Mouse (Mus musculus): ENCODE results near the gene Rom1. TPM values are rescaled to one million over a fixed set of nuclear protein-coding genes. Genes with fewer than 3 reads are reported as not detected.
"Not testable (repeated sequence)": the region's sequence is repeated elsewhere in the genome, so short reads cannot be mapped to it uniquely, and the experiment has no call there.

Gene Rom1
- polyA plus RNA-seq (2012; rRNA removed): 8.3 and 9.6 TPM in 2 replicates

DNA sequence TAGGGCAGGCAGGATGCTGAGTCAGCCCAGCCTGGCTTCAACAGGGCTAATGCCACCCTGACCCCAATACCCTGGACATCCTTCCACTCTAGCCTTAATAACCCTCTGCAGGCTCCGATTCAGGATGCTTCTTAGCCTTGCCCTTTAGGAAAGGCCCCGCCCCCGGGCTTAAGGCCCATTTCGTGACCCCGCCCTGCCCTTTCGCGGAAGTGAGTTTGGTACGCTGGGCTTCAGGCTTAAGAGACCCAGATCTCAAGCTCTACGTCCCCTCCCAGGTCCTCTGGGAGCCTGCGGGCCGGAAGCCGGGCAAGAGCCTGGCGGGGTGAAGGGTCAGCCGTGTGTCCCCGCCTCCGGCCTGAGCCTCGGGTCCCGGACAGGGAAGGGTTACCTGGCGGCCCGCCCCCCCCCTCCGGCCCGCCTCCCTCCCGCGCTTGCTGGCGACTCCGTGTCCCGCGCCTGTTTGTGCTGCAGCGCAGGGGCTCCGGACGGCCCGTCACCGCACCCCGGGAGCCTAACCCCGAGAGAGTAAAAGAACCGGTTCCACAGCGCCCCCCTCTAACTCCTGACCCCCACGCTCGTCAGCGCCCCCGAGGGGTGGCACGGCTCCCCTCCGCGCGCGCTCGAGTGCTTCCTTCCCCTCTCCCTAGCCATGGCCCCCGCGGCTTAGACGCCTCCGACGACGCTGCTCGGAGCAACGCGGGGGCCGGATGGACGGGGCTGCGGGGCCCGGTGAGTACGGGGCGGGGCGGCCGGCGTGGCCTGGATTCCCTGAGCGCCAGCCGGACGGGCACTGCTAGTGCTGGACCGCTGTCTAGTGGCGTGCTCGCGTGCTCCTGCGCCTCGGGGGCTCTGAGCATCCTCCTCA lies at the start of gene Rom1, which contains the start of gene Eml3:
Gene Rom1 (minus strand): TSS at position 133 of the 865 bp plus-strand sequence.
Gene Eml3 (plus strand): TSS at position 329 of the 865 bp plus-strand sequence.
- DNase-seq (ENCODE audit: extremely low spot score in 1 of 2, low spot score in 1 of 2): no peak

DNA sequence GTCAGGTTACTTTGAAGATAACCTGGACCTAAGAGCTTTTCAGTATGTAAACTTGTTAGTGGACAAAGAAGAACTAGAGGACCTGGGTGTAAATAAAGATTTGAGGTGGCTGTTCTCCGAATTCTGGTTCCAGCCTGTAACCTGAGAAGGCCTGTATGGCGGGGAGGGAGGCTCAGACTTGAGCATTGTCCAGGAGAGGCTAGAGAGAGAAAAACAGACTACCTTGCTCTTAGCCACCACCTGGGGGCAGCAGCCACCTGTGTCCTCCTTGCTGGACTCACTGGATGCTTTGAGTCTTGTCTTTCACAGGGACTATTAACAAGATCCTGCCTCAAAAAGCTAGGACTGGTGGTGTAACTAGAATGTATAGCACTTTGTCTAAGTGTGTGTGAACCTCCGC lies 47.4 kb upstream of the Rom1 start:
- no peak for DNase-seq (ENCODE audit: extremely low spot score in 1 of 2, low spot score in 1 of 2)

DNA sequence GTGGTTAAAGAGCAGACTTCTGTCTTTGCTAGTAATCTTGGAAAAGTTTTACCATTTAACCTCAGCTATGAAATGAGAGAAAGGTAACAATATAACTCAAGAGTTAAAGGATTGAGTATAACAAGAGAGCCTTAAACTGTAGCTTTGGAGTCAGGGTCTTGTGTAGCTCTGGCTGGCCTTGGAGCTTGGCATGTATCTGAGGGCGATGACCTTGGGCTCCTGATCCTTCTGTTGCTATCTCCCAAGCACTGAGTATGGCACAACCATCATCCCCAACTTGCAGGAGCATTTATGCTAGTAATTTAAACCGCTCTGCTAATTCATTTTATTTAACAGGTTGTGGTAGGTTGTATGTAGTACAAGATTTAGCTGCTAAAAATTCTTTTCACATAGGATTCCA lies 46.3 kb upstream of the Rom1 start:
- DNase-seq (ENCODE audit: extremely low spot score in 1 of 2, low spot score in 1 of 2): no peak

DNA sequence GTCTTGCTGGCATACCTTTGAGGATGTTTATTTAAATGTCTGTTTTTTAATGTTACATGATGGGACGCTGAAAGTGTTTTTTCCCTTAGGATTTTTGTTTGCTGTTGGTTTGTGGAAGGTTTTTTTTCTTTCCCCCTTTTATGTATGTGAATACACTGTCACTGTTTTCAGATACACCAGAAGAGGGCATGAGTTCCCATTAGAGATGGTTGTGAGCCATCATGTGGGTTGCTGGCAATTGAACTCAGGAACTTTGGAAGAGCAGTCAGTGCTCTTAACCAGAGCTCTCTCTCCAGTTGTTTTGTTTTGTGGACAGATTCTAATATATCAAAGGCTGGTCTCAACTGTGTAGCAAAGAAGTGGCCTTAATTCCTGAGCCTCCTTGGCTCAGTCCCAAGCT lies 45.5 kb upstream of the Rom1 start:
- DNase-seq (ENCODE audit: extremely low spot score in 1 of 2, low spot score in 1 of 2): no peak

DNA sequence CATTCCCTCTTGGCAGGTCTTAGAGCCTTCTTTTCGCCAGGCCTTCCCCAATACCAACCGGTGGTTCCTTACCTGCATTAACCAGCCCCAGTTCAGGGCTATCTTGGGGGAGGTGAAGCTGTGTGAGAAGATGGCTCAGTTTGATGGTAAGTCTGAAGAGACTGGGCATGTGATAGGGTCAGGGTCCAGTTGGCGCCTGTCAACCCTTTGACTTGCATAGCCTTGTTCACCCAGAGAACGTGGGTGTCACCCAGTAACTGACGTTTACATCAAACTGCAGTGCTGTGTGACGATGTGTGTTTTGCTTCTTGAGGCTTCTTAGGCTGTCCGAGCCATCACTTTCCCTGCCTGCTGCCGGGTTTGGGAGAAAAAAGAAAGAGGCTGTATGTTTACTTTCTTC lies 43.3 kb upstream of the Rom1 start:
- not testable (repeated sequence) for DNase-seq (ENCODE audit: extremely low spot score in 1 of 2, low spot score in 1 of 2)

DNA sequence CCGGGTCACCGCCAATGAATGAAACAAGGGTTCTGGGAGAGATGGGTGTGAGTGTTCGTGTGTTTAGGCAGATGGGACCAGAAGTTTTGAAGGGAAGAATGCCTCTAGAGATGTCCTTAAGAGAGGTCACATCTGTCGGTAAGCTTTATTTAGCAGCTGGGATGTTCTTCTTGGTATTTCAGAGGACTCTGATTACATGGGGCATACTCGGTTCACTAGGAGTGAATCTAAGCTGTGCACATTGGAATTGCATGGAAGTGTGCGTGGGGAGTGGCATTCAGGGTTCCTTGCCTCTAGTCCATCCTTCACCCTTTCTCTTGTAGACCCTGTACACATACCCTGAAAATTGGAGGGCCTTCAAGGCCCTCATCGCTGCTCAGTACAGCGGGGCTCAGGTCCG lies 38.7 kb upstream of the Rom1 start:
- no peak for DNase-seq (ENCODE audit: extremely low spot score in 1 of 2, low spot score in 1 of 2)

DNA sequence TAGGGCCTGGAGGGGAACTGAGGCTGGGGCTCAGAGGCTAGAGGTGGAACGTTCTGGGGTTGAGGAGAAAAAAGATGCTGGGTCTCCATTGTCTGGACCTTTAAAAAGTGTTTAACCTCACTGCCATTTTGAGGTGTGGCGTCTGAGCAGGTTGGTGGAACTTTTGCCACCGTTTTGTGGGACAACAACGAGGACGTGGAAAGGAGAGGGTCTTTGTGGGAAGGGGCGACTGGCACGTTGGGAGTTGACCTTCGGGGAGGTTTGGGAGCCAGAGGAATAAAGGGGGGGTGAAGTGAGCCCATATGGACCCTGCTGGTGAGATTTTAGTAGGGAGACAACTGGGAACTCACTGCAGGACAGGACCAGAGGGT lies 38.2 kb upstream of the Rom1 start:
- no peak for DNase-seq (ENCODE audit: extremely low spot score in 1 of 2, low spot score in 1 of 2)

DNA sequence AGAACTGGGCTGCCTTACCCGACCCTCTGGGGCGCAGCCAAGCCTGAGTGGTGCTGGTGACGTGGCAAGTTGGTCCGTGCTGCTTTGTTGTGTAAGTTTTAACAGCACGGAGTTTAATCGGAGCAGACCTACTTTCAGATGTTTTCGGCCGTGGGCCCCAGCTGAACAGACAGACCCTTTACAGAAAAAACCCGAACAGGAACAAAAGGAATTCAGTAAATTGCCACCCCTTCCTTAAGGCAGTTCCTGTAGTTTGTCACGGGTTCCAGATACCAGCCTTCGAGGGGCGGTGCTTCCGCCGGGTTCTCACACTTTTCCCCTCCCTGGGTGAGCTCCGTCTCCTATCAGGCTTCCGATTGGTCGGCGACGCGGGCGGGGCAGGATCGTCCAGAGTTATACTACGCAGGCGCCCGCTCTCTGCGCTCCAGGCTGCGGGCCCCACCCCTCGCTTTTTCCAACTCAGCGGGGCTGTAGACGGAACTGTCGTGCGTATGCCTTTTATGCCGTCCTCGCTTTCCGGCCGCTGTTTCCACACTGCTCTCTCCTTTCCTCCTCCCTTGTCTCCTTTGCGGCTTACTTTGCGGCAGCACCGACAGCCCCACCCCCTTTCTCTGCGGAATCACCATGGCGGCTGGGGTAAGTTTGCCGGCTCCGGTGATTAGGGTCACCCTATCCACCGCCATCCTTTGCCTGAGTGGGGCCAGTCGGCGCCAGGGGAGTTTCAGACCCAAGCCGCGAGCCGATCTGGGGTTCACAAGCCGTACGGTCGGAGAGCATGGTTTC lies 37.6 kb upstream of the Rom1 start, which contains the start of gene Eef1g:
Gene Eef1g (plus strand): TSS at position 452 of the 783 bp plus-strand sequence.
- peak; percentile 99 to 100 for DNase-seq (ENCODE audit: extremely low spot score in 1 of 2, low spot score in 1 of 2)

DNA sequence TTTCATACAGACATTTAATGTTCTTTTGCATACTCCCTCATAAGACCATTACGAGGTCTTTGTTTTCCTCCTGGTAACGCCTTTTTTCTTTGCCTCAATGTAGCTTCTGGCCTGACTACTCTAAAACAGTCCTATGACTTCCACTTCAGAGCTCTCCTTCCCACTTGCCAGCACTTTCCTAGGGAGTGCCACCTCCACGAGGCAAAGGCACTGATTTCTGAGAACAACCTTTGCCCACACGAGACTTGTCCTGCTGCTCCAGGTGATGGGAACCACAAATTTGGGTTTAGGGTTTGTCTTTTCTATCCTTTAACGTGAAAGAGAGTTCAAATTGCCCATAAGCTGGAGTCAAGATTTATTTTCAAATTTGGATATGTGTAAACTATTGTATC lies 37.0 kb upstream of the Rom1 start:
- DNase-seq (ENCODE audit: extremely low spot score in 1 of 2, low spot score in 1 of 2): no peak

DNA sequence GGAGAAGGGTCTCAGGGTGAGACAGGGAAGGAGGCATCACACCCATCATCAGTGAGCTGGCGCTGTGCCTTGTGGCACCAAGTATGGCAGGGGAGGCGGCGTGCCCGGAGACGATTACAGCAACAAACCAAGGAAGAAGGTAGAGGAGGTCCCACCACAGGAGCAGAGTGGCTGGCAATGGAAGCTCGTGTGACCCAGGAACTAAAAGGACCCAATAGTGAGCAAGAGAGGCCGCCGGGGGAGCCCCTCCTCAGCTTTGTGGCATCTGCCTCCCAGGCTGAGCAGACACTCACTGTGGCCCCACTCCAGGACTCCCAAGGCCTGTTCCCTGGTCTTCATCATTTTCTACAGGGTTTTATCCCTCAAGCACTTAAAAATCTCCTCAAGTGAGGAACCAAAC lies 36.6 kb upstream of the Rom1 start:
- DNase-seq (ENCODE audit: extremely low spot score in 1 of 2, low spot score in 1 of 2): no peak

DNA sequence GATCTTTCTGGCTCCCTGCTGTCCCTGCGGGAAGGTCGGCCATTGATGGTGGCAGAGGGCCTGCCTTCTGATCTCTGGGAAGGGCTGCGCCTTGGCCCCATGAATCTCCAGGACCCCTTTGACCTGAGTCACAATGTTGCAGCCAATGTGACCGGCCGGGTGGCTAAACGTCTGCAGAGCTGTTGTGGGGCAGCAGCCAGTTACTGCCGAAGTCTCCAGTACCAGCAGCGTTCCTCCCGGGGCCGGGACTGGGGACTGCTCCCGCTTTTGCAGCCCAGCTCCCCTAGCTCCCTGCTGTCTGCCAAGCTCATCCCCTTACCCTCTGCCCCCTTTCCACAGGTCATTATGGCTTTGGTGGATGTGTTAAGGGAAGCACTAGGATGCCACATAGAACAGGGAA lies 35.9 kb upstream of the Rom1 start:
- DNase-seq (ENCODE audit: extremely low spot score in 1 of 2, low spot score in 1 of 2): no peak

DNA sequence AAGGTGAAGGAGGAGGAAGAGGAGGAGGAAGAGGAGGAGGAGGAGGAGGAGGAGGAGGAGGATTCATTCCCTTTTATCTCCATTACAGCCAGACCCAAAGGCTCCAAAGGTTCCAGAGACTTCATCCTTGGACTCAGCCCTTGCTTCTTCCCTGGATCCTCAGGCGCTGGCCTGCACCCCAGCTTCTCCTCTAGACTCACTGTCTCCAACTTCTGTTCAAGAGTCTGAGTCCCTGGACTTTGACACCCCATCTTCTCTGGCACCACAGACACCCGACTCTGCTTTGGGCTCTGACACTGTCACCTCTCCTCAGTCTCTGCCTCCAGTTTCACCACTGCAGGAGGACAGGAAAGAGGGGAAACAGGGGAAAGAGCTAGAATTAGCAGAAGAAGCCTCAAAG lies 33.1 kb upstream of the Rom1 start:
- DNase-seq (ENCODE audit: extremely low spot score in 1 of 2, low spot score in 1 of 2): no peak

DNA sequence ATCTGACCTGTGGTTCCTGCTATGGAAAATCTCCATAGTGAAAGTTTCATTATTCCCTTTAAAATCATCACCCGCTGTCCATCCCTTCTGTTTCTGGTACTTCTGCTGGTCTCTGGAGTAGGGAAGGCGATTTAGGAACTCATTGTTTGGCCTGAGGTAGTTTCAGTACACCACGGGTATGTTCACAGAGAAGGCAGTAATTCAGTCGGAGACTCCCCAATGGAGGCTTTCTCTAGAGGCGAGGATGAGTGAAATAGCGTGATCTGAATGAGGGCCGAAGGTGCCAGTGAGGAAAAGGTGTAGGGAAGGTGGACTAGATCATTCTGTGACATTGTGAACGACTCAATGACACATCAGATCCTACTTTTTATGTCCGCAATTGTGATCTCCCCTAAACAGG lies 25.0 kb upstream of the Rom1 start:
- no peak for DNase-seq (ENCODE audit: extremely low spot score in 1 of 2, low spot score in 1 of 2)

DNA sequence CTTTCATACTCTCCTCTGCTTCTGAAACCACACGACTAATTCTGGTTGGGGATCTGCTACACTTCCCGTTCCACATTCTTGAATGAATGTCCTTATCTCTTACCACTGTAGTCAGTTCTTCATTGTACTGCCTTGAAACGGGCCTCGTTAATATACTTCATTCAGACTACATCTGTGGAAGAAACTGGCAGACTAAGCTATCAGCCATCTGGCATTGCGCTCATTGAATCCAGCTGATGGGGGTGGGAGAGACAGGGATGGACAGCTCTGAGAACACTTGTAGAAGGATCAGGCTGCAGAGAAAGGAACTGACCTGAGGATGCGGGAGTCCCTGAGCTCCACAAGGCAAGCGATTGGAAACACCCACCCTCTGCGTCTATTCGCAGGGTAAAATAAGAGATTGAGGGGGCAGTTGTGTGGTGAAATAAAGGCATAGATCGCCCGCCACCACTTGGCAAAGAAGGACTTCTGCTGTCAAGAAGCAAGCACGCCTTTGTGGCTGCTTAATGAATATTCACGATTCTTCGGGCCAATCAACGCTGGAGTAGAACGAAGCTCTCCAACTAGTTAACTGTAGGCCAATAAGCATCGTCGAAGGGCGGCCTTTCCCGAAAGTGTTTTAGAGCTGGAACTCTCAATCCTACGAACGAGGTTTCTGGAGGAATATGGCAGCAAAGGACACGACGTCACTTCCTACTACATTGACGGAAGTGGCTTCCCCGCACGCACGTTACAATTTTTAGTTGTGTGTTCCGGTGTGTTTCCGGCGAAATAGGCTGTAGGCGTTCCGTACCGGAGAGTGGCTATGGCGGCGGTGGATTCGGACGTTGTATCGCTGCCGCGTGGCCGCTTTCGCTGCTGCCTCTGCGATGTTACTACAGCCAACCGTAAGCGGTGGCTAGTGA lies 24.2 kb upstream of the Rom1 start, which contains the start of gene Tut1:
Gene Tut1 (plus strand): TSS at position 713 of the 905 bp plus-strand sequence.
- peak; percentile 93 to 98 for DNase-seq (ENCODE audit: extremely low spot score in 1 of 2, low spot score in 1 of 2)

DNA sequence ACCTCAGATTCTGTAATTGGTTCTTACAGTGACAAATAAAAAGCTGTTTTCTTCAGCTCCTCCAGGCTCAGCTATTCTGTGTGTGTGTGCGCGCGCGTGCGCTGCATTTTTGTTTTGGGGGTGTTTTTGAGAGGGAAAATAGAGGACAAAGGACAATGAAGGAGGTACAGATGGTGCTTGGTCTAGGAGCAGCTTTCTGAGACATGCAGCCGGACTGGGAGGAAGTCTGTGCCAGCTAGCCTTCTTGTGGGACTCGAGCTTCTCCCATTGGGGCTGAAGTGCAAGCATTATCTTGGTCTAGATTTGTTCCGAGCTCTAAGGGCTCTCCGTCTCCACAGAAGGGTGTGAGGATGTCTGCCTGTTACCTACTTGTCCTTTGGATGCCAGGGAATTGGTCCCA lies 23.1 kb upstream of the Rom1 start:
- no peak for DNase-seq (ENCODE audit: extremely low spot score in 1 of 2, low spot score in 1 of 2)

DNA sequence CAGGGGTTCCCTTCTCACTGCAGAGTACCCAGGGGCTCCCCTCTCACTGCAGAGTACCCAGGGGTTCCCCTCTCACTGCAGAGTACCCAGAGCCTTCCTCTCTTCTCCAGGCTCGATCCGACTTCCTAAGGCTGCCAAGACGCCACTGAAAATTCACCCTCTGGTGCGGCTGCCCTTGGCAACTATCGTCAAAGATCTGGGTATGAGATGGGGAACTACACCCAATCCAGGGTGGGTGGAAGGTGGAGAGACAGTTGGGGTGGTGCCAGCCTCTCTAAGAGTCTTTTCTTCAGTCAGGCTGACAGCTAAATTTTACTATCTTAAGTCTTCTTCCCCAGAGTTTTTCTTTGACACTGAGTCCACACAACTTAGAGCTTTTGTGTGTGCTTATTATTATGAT lies 21.0 kb upstream of the Rom1 start:
- no peak for DNase-seq (ENCODE audit: extremely low spot score in 1 of 2, low spot score in 1 of 2)

DNA sequence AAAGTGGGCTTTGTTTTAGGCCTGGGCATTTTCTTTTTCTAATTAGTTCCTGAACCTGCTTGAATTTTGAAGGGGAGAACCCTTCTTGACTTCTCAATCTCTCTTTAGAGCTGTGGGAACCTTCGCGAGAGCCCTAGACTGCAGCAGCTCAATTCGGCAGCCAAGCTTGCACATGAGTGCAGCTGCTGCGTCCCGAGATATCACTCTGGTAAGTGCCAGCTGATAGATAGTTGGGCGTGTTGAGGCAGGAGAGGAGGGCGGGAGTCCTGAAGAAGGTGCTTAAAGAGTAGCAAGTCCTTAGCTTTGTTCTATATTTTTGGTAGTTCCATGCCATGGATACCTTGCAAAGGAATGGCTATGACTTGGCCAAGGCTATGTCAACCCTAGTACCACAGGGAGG lies 17.8 kb upstream of the Rom1 start:
- no peak for DNase-seq (ENCODE audit: extremely low spot score in 1 of 2, low spot score in 1 of 2)

DNA sequence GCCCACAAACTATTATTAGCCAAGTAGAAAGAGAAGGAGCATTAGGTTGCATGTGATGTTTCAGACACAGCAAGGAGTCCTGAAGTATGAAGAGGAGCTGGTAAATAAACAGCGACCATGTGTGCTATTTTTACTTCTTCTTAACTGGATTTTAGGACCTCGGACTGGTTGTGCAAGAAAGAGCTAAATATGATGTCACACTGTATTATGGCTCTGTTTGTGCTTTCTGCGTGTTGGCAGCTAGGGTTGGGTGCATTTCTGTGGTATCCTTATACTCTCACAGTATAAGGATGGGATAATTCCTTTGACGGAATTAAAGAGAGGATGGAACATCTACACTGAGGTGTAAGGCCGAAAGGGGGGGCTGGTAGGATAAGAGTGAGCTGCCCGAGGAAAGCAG lies 16.1 kb upstream of the Rom1 start:
- DNase-seq (ENCODE audit: extremely low spot score in 1 of 2, low spot score in 1 of 2): no peak

DNA sequence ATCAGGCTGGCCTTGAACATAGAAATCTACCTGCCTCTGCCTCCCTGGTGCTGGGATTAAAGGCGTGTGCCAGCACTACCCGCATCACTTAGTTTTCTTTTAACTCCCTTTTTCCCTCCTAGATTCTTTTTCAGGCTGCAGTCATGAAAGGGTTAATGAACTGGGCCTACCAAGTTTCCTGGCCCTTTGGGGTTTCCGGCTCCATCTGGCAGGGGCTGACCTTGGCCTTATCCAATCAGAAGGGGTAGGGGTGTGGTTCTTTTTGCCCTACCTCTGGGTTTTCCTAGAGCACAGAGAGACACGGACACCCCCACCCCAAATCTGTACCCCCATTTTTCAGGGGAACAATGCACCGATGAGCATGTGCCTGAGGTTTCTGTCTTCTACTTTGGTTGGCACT lies 15.6 kb upstream of the Rom1 start:
- DNase-seq (ENCODE audit: extremely low spot score in 1 of 2, low spot score in 1 of 2): no peak

DNA sequence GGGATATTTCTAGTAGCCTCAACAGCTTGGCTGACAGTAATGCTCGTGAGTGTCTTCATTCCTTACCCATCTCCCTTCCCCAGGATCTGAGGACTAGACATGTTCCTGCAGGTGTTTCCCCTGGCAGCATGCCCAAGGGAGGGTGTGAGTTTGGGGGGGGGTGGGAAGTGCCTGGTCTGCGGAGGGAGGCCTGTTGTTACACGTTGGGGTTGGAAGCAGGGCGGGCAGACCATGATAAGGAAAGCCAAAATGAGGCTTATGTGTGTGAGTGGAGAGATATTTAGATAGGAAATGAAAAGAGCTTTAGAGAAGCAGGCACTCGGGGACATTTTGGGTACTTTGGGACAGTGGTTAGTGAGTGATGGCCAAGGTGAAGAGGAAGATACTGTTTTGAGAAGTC lies 14.9 kb upstream of the Rom1 start:
- no peak for DNase-seq (ENCODE audit: extremely low spot score in 1 of 2, low spot score in 1 of 2)

DNA sequence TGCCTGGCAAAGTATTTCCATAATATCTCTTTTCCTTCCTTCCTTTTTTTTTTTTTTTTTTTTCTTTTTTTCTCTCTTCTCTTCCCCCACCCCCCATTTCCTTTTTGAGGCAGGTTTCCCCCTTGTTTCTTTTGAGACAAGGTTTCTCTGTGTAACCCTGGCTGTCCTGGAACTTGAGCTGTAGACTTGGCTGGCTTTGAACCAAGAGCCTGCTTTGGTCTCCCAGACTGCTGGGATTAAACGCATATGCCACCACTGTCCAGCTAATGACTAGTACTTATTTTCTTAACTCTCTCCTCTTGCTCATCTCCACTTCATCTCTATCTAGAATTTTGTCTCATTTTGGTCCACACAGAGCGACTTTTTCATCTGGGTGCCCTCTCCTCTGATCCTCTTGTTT lies 13.9 kb upstream of the Rom1 start:
- no peak for DNase-seq (ENCODE audit: extremely low spot score in 1 of 2, low spot score in 1 of 2)
